Mouse (Mus musculus) neural tube, embryonic 15.5 days (tissue): ENCODE results near the gene Gpatch11. TPM values are rescaled to one million over a fixed set of nuclear protein-coding genes. Genes with fewer than 3 reads are reported as not detected.

Experiments
- ATAC-seq: fragments of 200-750 bp; cut with Nextera tagmentation; 2 replicates; pipeline ENCODE4 v1.8.0; 2017; ENCODE audit warnings: mild to moderate bottlenecking, moderate TSS enrichment, moderate library complexity; ENCODE audit not compliant: low FRiP score
- H3K27ac ChIP-seq: fragments of 300-500 bp; sonication (generic); replicated peaks from 2 replicates; pipeline ENCODE4 v1.5.1; 2015; ENCODE audit warnings: mild to moderate bottlenecking, inconsistent platforms
- H3K27me3 ChIP-seq: fragments of 300-500 bp; sonication (generic); replicated peaks from 2 replicates; pipeline ENCODE4 v1.6.1; 2015; ENCODE audit warnings: inconsistent platforms
- H3K36me3 ChIP-seq: fragments of 300-500 bp; sonication (generic); 2 replicates; pipeline ENCODE4 v1.6.1; 2015; ENCODE audit warnings: inconsistent platforms
- H3K4me1 ChIP-seq: fragments of 300-500 bp; sonication (generic); 2 replicates; pipeline ENCODE4 v1.6.1; 2015; ENCODE audit warnings: inconsistent platforms
- H3K4me2 ChIP-seq: fragments of 300-500 bp; sonication (generic); 2 replicates; pipeline ENCODE4 v1.6.1; 2015; ENCODE audit warnings: inconsistent platforms, mild to moderate bottlenecking, moderate library complexity
- H3K4me3 ChIP-seq: fragments of 300-500 bp; sonication (generic); replicated peaks from 2 replicates; pipeline ENCODE4 v1.5.1; 2015; ENCODE audit warnings: mild to moderate bottlenecking, inconsistent platforms
- H3K9ac ChIP-seq: fragments of 300-500 bp; sonication (generic); replicated peaks from 2 replicates; pipeline ENCODE4 v1.6.1; 2015; ENCODE audit warnings: mild to moderate bottlenecking, inconsistent platforms
- H3K9me3 ChIP-seq: fragments of 300-500 bp; sonication (generic); replicated peaks from 2 replicates; pipeline ENCODE4 v1.6.1; 2016; ENCODE audit warnings: inconsistent platforms
- WGBS: fragments of 180-500 bp; shearing (Covaris S2); methylation state at CpG from one replicate; pipeline ENCODE4 v1.1.7; 2015; ENCODE audit warnings: mixed read lengths; 5-methylcytosine and 5-hydroxymethylcytosine counted together
- polyA plus RNA-seq: library from polyadenylated mRNA; unstranded; fragments of >200 nt; fragmentation: Nextera tagmentation; extraction: Ambion mirVana; gene quantifications from 2 replicates; pipeline ENCODE4 v1.2.1, GENCODE M21; 2015

Gpatch11 gene
- polyA plus RNA-seq, 1 experiment from 2014 or later: 61.3 TPM

GRCm38 (mm10) chr17:78842271-78842928 lies 7.0 kb downstream of the Gpatch11 start:
- no peak overlapping the region for H3K27ac ChIP-seq
- no peak overlapping the region for H3K9ac ChIP-seq
- H3K36me3 ChIP-seq: peaks cover 86% of the 10 kb centered on the region
- no peak overlapping the region for H3K4me2 ChIP-seq
- no peaks in the 10 kb centered on the region for H3K27me3 ChIP-seq
- 93% methylated on average over 7 of the region's 7 CpGs for WGBS
- no peaks in the 10 kb centered on the region for H3K4me1 ChIP-seq
- H3K4me3 ChIP-seq: no peak overlapping the region
- ATAC-seq: no peak
- no peaks in the 10 kb centered on the region for H3K9me3 ChIP-seq

DNA sequence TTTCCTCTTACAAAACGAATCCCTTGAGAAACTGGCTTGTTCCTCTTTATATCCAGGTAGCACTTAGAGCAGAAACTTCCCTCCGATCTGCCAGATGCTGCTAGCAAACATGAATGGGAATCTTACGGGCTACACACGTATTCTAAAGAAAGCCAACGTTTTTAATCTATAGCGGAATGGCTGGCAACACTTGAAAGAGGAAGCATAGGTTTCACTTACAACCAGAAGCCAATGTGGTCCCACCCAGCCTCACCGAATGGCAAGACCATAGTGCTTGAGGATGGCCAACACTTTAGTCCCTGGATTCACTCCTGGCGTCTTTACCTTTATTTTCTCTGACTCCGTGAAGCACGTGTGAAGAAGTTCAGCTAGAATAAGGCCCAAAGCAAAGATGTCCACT lies 20.9 kb downstream of the Gpatch11 start:
- WGBS: 89% methylated on average over 10 of the region's 10 CpGs
- H3K4me1 ChIP-seq: no peaks in the 10 kb centered on the region
- H3K4me3 ChIP-seq: no peak overlapping the region
- H3K9me3 ChIP-seq: no peaks in the 10 kb centered on the region
- no peak overlapping the region for H3K9ac ChIP-seq
- no peak overlapping the region for H3K27ac ChIP-seq
- ATAC-seq: no peak
- no peaks in the 10 kb centered on the region for H3K27me3 ChIP-seq
- H3K4me2 ChIP-seq: no peak overlapping the region
- peaks cover 6% of the 10 kb centered on the region for H3K36me3 ChIP-seq

- H3K4me3 ChIP-seq: no peak overlapping the region
- no peaks in the 10 kb centered on the region for H3K27me3 ChIP-seq
- H3K9me3 ChIP-seq: no peaks in the 10 kb centered on the region
- 89% methylated on average over 6 of the region's 6 CpGs for WGBS
- H3K36me3 ChIP-seq: no peaks in the 10 kb centered on the region
- no peak overlapping the region for H3K9ac ChIP-seq
- H3K27ac ChIP-seq: no peak overlapping the region
- ATAC-seq: no peak
- no peak overlapping the region for H3K4me2 ChIP-seq
- H3K4me1 ChIP-seq: no peaks in the 10 kb centered on the region
Observed at GRCm38 (mm10) chr17:78873886-78874285, 38.5 kb downstream of the Gpatch11 start.

DNA sequence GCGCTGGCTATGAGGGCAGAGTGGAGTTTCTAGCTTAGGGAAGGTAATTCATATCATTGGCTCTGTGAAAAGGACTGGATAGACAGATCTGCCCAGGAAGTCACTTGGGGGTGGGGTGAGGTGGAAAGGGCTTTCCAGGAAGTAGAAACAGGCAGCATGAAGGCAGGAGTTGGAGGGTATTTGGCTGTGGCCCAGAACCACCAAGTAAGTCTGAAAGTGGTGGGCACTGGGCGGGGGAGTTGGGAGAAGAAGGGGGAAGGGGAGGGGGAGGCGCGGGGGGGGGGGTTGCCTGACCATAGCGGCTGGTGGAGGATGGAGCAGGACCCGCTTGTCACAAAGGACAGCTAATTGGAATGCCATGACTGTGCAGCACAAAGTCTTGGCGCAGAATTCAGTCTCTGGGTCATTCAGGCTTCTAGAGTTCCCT lies 46.5 kb downstream of the Gpatch11 start:
- 29% methylated on average over 3 of the region's 7 CpGs for WGBS
- Histone ChIP-seq H3K4me1 (peaks cover 15% of the 10 kb centered on the region; the same call in 1 of the 2 replicates), H3K4me3 (peak overlapping the region; percentile 45), H3K36me3 (no peaks in the 10 kb centered on the region), H3K9ac (peak overlapping the region; percentile 47; the same call in 1 of the 2 replicates), H3K27ac (peak overlapping the region; percentile 7), H3K27me3 (no peaks in the 10 kb centered on the region), H3K4me2 (peak overlapping the region; percentile 73), H3K9me3 (no peaks in the 10 kb centered on the region)
- ATAC-seq: peak; percentile 85

GRCm38 (mm10) chr17:78882401-78883112 lies 47.2 kb downstream of the Gpatch11 start, which contains the start of gene Eif2ak2:
Gene Eif2ak2, minus strand, starts transcription at chr17:78882573.
- WGBS: 3% methylated on average over 28 of the region's 28 CpGs

DNA sequence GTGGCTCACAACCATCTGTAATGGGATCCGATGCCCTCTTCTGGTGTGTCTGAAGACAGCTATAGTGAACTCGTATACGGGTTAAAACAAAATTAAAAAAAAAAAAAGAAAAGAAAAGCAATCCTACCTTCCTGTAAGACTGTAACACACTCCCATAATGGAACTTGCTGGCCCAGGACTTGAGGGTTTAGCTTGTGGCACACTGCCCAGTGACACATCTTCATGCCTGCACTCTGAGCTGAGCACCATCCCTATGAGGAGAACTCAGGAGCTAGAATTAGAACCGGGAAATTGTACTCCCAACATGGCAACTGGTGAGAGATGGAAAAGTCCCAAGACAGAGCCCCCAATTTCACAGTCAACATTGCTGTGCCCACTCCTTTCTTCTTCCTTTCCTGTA lies 47.9 kb downstream of the Gpatch11 start:
- Histone ChIP-seq H3K4me1 (peaks cover 15% of the 10 kb centered on the region; the same call in 1 of the 2 replicates), H3K4me2 (no peak overlapping the region), H3K36me3 (no peaks in the 10 kb centered on the region), H3K27me3 (no peaks in the 10 kb centered on the region), H3K27ac (no peak overlapping the region), H3K9ac (no peak overlapping the region), H3K9me3 (no peaks in the 10 kb centered on the region), H3K4me3 (no peak overlapping the region)
- 93% methylated on average over 4 of the region's 4 CpGs for WGBS
- ATAC-seq: no peak

More at GRCm38 (mm10) chr17:78882401-78883112, 47.2 kb downstream of the Gpatch11 start, which contains the start of gene Eif2ak2:
- peak; percentile 87 for ATAC-seq
- H3K27ac ChIP-seq: peak within 1 kb of the TSS; percentile 7
- H3K9me3 ChIP-seq: no peaks in the 10 kb centered on the region
- H3K4me1 ChIP-seq: peaks cover 15% of the 10 kb centered on the region; the same call in 1 of the 2 replicates
- peak within 1 kb of the TSS; percentile 73 for H3K4me2 ChIP-seq
- H3K27me3 ChIP-seq: no peaks in the 10 kb centered on the region
- H3K36me3 ChIP-seq: no peaks in the 10 kb centered on the region
- peak within 1 kb of the TSS; percentile 47 for H3K9ac ChIP-seq
- H3K4me3 ChIP-seq: peak within 1 kb of the TSS; percentile 45

- Histone ChIP-seq H3K27ac (no peak overlapping the region), H3K4me2 (no peak overlapping the region), H3K9me3 (no peaks in the 10 kb centered on the region), H3K27me3 (no peaks in the 10 kb centered on the region), H3K4me3 (no peak overlapping the region), H3K36me3 (no peaks in the 10 kb centered on the region), H3K4me1 (peaks cover 15% of the 10 kb centered on the region; the same call in 1 of the 2 replicates), H3K9ac (no peak overlapping the region)
- no peak for ATAC-seq
- 84% methylated on average over 5 of the region's 5 CpGs for WGBS
Observed at GRCm38 (mm10) chr17:78885286-78886065, 50.1 kb downstream of the Gpatch11 start.

- no peaks in the 10 kb centered on the region for H3K9me3 ChIP-seq
- H3K4me2 ChIP-seq: no peak overlapping the region
- H3K4me3 ChIP-seq: no peak overlapping the region
- ATAC-seq: no peak
- H3K27me3 ChIP-seq: no peaks in the 10 kb centered on the region
- no peak overlapping the region for H3K9ac ChIP-seq
- no peaks in the 10 kb centered on the region for H3K36me3 ChIP-seq
- no peak overlapping the region for H3K27ac ChIP-seq
- 92% methylated on average over 4 of the region's 4 CpGs for WGBS
- no peaks in the 10 kb centered on the region for H3K4me1 ChIP-seq
Observed at GRCm38 (mm10) chr17:78888554-78888953, 53.2 kb downstream of the Gpatch11 start.

- WGBS: 50% methylated on average over 3 of the region's 3 CpGs
- no peaks in the 10 kb centered on the region for H3K9me3 ChIP-seq
- no peaks in the 10 kb centered on the region for H3K36me3 ChIP-seq
- H3K4me2 ChIP-seq: no peak overlapping the region
- no peaks in the 10 kb centered on the region for H3K4me1 ChIP-seq
- ATAC-seq: no peak
- no peak overlapping the region for H3K9ac ChIP-seq
- no peak overlapping the region for H3K27ac ChIP-seq
- no peak overlapping the region for H3K4me3 ChIP-seq
- H3K27me3 ChIP-seq: no peaks in the 10 kb centered on the region
Observed at GRCm38 (mm10) chr17:78889184-78889583, 53.8 kb downstream of the Gpatch11 start.

GRCm38 (mm10) chr17:78891020-78891419 lies 55.7 kb downstream of the Gpatch11 start:
- Histone ChIP-seq H3K27me3 (no peaks in the 10 kb centered on the region), H3K9me3 (no peaks in the 10 kb centered on the region), H3K4me1 (no peaks in the 10 kb centered on the region), H3K9ac (no peak overlapping the region), H3K4me2 (no peak overlapping the region), H3K36me3 (no peaks in the 10 kb centered on the region), H3K27ac (no peak overlapping the region), H3K4me3 (no peak overlapping the region)
- WGBS: 86% methylated on average over 9 of the region's 9 CpGs
- no peak for ATAC-seq

DNA sequence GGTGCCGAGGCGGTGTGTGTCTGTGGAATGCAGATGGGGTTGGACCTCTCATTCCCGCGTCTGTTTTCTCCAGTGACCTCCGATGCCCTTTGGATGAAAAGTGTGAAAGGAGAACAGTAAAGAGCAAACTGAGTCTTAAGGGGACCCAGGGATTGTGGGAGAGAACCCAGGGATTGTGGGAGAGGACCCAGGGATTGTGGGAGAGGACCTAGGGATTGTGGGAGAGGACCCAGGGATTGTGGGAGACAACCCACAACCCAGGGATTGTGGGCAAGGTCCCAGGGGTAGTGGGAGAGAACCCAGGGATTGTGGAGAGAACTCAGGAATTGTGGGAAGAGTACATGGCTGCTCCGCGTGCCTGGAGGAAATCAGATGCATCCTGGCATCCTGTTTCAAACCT lies 59.6 kb downstream of the Gpatch11 start:
- 88% methylated on average over 7 of the region's 7 CpGs for WGBS
- ATAC-seq: no peak
- H3K36me3 ChIP-seq: no peaks in the 10 kb centered on the region

More for the DNA sequence above, 59.6 kb downstream of the Gpatch11 start:
- H3K4me2 ChIP-seq: peak overlapping the region; percentile 31; the same call in 1 of the 2 replicates
- no peaks in the 10 kb centered on the region for H3K4me1 ChIP-seq
- no peak overlapping the region for H3K27ac ChIP-seq
- no peak overlapping the region for H3K4me3 ChIP-seq
- no peak overlapping the region for H3K9ac ChIP-seq
- H3K27me3 ChIP-seq: no peaks in the 10 kb centered on the region
- no peaks in the 10 kb centered on the region for H3K9me3 ChIP-seq
